Mouse (Mus musculus): ENCODE results near the gene Atp9a. TPM values are rescaled to one million over a fixed set of nuclear protein-coding genes. Genes with fewer than 3 reads are reported as not detected.

Gene Atp9a
- total and polyA plus RNA-seq, 3 experiments: not detected

GRCm38 (mm10) chr2:168609653-168610248 lies 132.5 kb downstream of the Atp9a start:
- no peak for DNase-seq (ENCODE audit: low read depth, low spot score)

GRCm38 (mm10) chr2:168608125-168608564 lies 134.1 kb downstream of the Atp9a start:
- no peaks in the 10 kb centered on the region for H3K4me1 ChIP-seq (ENCODE audit: control insufficient read depth in 1 of 2, insufficient read depth in 2 of 2, low read length in 2 of 2)
- H3K27me3 ChIP-seq (ENCODE audit: control insufficient read depth in 1 of 2, insufficient read depth in 2 of 2, low read length in 2 of 2): no peaks in the 10 kb centered on the region
- TF ChIP-seq GATA1 (IDR thresholded peaks at IDR 0.05; ENCODE audit: low read depth, low read length) (no peak), POLR2AphosphoS5 (IDR thresholded peaks at IDR 0.05; ENCODE audit: borderline replicate concordance, low read depth, low read length) (no peak), TBP (IDR thresholded peaks at IDR 0.05; ENCODE audit: low read depth, low read length) (no peak), MEF2A (IDR thresholded peaks at IDR 0.05; ENCODE audit: extremely low read depth, insufficient replicate concordance, low read depth, low read length, poor library complexity, severe bottlenecking) (no peak), HCFC1 (IDR thresholded peaks at IDR 0.05; ENCODE audit: low read depth, low read length) (no peak), GABPA (IDR thresholded peaks at IDR 0.05; ENCODE audit: low read depth, low read length) (no peak), CHD1 (IDR thresholded peaks at IDR 0.05; ENCODE audit: low read depth, low read length) (no peak), ZC3H11A (IDR thresholded peaks at IDR 0.05; ENCODE audit: low read depth, low read length) (no peak)
- no peak overlapping the region for H3K4me3 ChIP-seq (ENCODE audit: control insufficient read depth in 1 of 2, insufficient read depth in 1 of 2, low read depth in 2 of 2, low read length in 2 of 2)
- no peak overlapping the region for H3K9ac ChIP-seq (ENCODE audit: control insufficient read depth, low read depth, low read length, poor library complexity, severe bottlenecking)
- no peaks in the 10 kb centered on the region for H3K36me3 ChIP-seq (ENCODE audit: control insufficient read depth in 1 of 2, insufficient read depth in 2 of 2, low read length in 2 of 2)
- H3K79me2 ChIP-seq (ENCODE audit: control insufficient read depth, insufficient read depth, low read length, poor library complexity): no peaks in the 10 kb centered on the region
- no peak overlapping the region for H3K27ac ChIP-seq (ENCODE audit: control insufficient read depth, low read depth, low read length)
- no peaks in the 10 kb centered on the region for H3K9me3 ChIP-seq (replicated peaks; ENCODE audit: insufficient read depth, low read length)
- DNase-seq (ENCODE audit: low read depth, low spot score): no peak

More at GRCm38 (mm10) chr2:168609653-168610248, 132.5 kb downstream of the Atp9a start:
- Histone ChIP-seq H3K36me3 (ENCODE audit: control insufficient read depth in 1 of 2, insufficient read depth in 2 of 2, low read length in 2 of 2) (no peaks in the 10 kb centered on the region), H3K9ac (ENCODE audit: control insufficient read depth, low read depth, low read length, poor library complexity, severe bottlenecking) (no peak overlapping the region), H3K27me3 (ENCODE audit: control insufficient read depth in 1 of 2, insufficient read depth in 2 of 2, low read length in 2 of 2) (no peaks in the 10 kb centered on the region), H3K9me3 (replicated peaks; ENCODE audit: insufficient read depth, low read length) (no peaks in the 10 kb centered on the region), H3K4me1 (ENCODE audit: control insufficient read depth in 1 of 2, insufficient read depth in 2 of 2, low read length in 2 of 2) (no peaks in the 10 kb centered on the region), H3K79me2 (ENCODE audit: control insufficient read depth, insufficient read depth, low read length, poor library complexity) (no peaks in the 10 kb centered on the region), H3K27ac (ENCODE audit: control insufficient read depth, low read depth, low read length) (no peak overlapping the region), H3K4me3 (ENCODE audit: control insufficient read depth in 1 of 2, insufficient read depth in 1 of 2, low read depth in 2 of 2, low read length in 2 of 2) (no peak overlapping the region)
- TF ChIP-seq TBP (IDR thresholded peaks at IDR 0.05; ENCODE audit: low read depth, low read length) (no peak), NELFE (IDR thresholded peaks at IDR 0.05; ENCODE audit: low read depth, low read length) (no peak), MAX (IDR thresholded peaks at IDR 0.05; ENCODE audit: low read length) (no peak), SIN3A (IDR thresholded peaks at IDR 0.05; ENCODE audit: low read length) (no peak), HCFC1 (IDR thresholded peaks at IDR 0.05; ENCODE audit: low read depth, low read length) (no peak), UBTF (IDR thresholded peaks at IDR 0.05; ENCODE audit: borderline replicate concordance, insufficient read depth, low read depth, low read length) (no peak)

- DNase-seq (ENCODE audit: low read depth, low spot score): no peak
- TF ChIP-seq CHD2 (IDR thresholded peaks at IDR 0.05; ENCODE audit: low read length) (no peak), MEF2A (IDR thresholded peaks at IDR 0.05; ENCODE audit: extremely low read depth, insufficient replicate concordance, low read depth, low read length, poor library complexity, severe bottlenecking) (no peak), SIN3A (IDR thresholded peaks at IDR 0.05; ENCODE audit: low read length) (no peak), EP300 (IDR thresholded peaks at IDR 0.05; ENCODE audit: low read depth in 1 of 2, low read length in 2 of 2) (no peak), RCOR1 (IDR thresholded peaks at IDR 0.05; ENCODE audit: low read depth, low read length) (no peak), POLR2AphosphoS2 (IDR thresholded peaks at IDR 0.05; ENCODE audit: low read length) (no peak), ZKSCAN1 (IDR thresholded peaks at IDR 0.05; ENCODE audit: low read depth, low read length) (no peak), CTCF (IDR thresholded peaks at IDR 0.05 in 2 of 3, conservative IDR thresholded peaks at IDR 0.05 in 1 of 3; ENCODE audit: control insufficient read depth in 1 of 3, insufficient read depth in 1 of 3, low read depth in 2 of 3, low read length in 3 of 3, poor library complexity in 1 of 3, severe bottlenecking in 1 of 3) (no peak), UBTF (IDR thresholded peaks at IDR 0.05; ENCODE audit: borderline replicate concordance, insufficient read depth, low read depth, low read length) (no peak), MYC (IDR thresholded peaks at IDR 0.05; ENCODE audit: low read depth, low read length) (no peak), ZC3H11A (IDR thresholded peaks at IDR 0.05; ENCODE audit: low read depth, low read length) (no peak), SMC3 (IDR thresholded peaks at IDR 0.05; ENCODE audit: low read depth, low read length) (no peak)
- no peaks in the 10 kb centered on the region for H3K4me1 ChIP-seq (ENCODE audit: control insufficient read depth in 1 of 2, insufficient read depth in 2 of 2, low read length in 2 of 2)
- no peaks in the 10 kb centered on the region for H3K79me2 ChIP-seq (ENCODE audit: control insufficient read depth, insufficient read depth, low read length, poor library complexity)
- no peak overlapping the region for H3K4me3 ChIP-seq (ENCODE audit: control insufficient read depth in 1 of 2, insufficient read depth in 1 of 2, low read depth in 2 of 2, low read length in 2 of 2)
- no peaks in the 10 kb centered on the region for H3K9me3 ChIP-seq (replicated peaks; ENCODE audit: insufficient read depth, low read length)
- H3K27ac ChIP-seq (ENCODE audit: control insufficient read depth, low read depth, low read length): no peak overlapping the region
- no peaks in the 10 kb centered on the region for H3K27me3 ChIP-seq (ENCODE audit: control insufficient read depth in 1 of 2, insufficient read depth in 2 of 2, low read length in 2 of 2)
- H3K36me3 ChIP-seq (ENCODE audit: control insufficient read depth in 1 of 2, insufficient read depth in 2 of 2, low read length in 2 of 2): no peaks in the 10 kb centered on the region
- no peak overlapping the region for H3K9ac ChIP-seq (ENCODE audit: control insufficient read depth, low read depth, low read length, poor library complexity, severe bottlenecking)
Observed at GRCm38 (mm10) chr2:168604655-168605070, 137.5 kb downstream of the Atp9a start.

All from MEL (cell line).